Mouse (Mus musculus) kidney, adult 2 months (tissue): ENCODE data around the gene Adora2a. TPM values are rescaled to one million over a fixed set of nuclear protein-coding genes. Genes with fewer than 3 reads are reported as not detected.
"Not testable (repeated sequence)": the region's sequence is repeated elsewhere in the genome, so short reads cannot be mapped to it uniquely, and the experiment has no call there.

Experiments
- DNase-seq: peaks from one replicate; pipeline ENCODE4 v3.0.0; 2021
- H3K27ac ChIP-seq: fragments of 200-500 bp; 2 replicates; pipeline ENCODE4 v1.5.1; 2012; ENCODE audit warnings: low read depth, low read length, control low read depth, inconsistent platforms; ENCODE audit not compliant: insufficient read depth
- H3K27me3 ChIP-seq: fragments of 200-500 bp; replicated peaks from 2 replicates; pipeline ENCODE4 v1.6.1; 2012; ENCODE audit warnings: mild to moderate bottlenecking, moderate library complexity, low read length, inconsistent platforms; ENCODE audit not compliant: control insufficient read depth, insufficient read depth
- H3K36me3 ChIP-seq: fragments of 200-500 bp; 2 replicates; pipeline ENCODE4 v1.6.1; 2012; ENCODE audit warnings: mild to moderate bottlenecking, moderate library complexity, low read length, inconsistent platforms; ENCODE audit not compliant: control insufficient read depth, insufficient read depth
- H3K4me1 ChIP-seq: fragments of 200-500 bp; 2 replicates; pipeline ENCODE4 v1.6.1; 2011; ENCODE audit warnings: low read length; ENCODE audit not compliant: control insufficient read depth, insufficient read depth
- H3K4me3 ChIP-seq: fragments of 200-500 bp; 2 replicates; pipeline ENCODE4 v1.5.1; 2011; ENCODE audit warnings: mild to moderate bottlenecking, low read depth, low read length, control low read depth; ENCODE audit not compliant: insufficient read depth
- CTCF ChIP-seq: fragments of 200-500 bp; conservative IDR thresholded peaks from 2 replicates; pipeline ENCODE4 v1.5.1; 2011; ENCODE audit warnings: low read depth, mild to moderate bottlenecking, control low read depth, low read length, moderate library complexity, mixed read lengths; ENCODE audit not compliant: insufficient read depth, insufficient read length
- POLR2A ChIP-seq: fragments of 200-500 bp; IDR thresholded peaks from one replicate; pipeline ENCODE4 v1.6.1; 2011; ENCODE audit warnings: low read depth, low read length, control low read depth
- WGBS: fragments of 180-500 bp; shearing (Covaris S2); methylation state at CpG from one replicate; pipeline ENCODE4 v1.1.7; 2018; 5-methylcytosine and 5-hydroxymethylcytosine counted together
- polyA plus RNA-seq: library from polyadenylated mRNA; depleted of rRNA; stranded (reverse); fragments of >200 nt; gene quantifications from 2 replicates; pipeline ENCODE4 v1.2.3, GENCODE M21; 2012

Gene Adora2a
- polyA plus RNA-seq, 1 experiment: 13.3 TPM

DNA sequence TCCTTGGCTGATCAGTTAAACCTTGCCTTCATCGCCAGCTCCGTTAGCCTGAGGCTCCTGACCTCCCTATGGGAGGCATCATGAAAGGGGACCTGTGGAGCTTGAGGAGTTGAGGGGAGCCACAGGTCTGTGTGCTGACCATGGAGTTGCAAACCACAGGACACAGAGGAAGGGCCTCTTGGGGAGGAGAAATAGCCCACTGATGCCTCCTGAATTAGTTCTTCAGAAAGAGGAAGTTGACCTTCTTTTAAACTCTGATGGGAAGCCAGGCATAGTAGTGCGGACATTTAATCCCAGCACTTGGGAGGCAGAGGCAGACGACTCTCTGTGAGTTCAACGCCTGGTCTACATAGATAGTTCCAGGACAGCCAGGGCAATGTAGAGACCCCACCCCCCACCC lies 22.2 kb downstream of the Adora2a start:
- H3K4me3 ChIP-seq: no peak overlapping the region
- no peak overlapping the region for H3K27ac ChIP-seq
- H3K36me3 ChIP-seq: no peaks in the 10 kb centered on the region
- 84% methylated on average over 5 of the region's 5 CpGs for whole genome bisulfite sequencing
- TF ChIP-seq CTCF (no peak), POLR2A (no peak)
- DNase-seq: no peak
- no peaks in the 10 kb centered on the region for H3K27me3 ChIP-seq
- H3K4me1 ChIP-seq: peaks cover 18% of the 10 kb centered on the region

DNA sequence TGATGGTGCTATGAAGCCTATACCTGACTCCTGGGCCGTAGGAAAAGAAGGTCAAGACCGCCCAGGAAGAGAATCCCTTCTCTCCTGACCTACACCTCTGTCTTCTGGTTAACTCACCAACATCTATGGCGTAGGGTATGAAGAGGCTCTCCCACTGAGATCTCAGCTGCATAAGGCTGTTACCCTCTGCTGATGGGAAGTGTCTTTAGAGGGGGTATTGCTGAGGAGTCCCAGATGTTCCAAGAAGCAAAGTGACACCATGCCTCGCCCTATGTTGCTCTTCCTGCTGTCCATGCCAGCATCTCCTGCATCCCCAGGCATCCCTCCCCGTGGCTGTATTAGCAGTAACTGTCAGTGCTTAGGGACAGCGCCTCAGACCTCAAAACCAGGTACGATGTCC lies 22.7 kb downstream of the Adora2a start:
- Histone ChIP-seq H3K36me3 (no peaks in the 10 kb centered on the region), H3K27ac (no peak overlapping the region), H3K27me3 (no peaks in the 10 kb centered on the region), H3K4me3 (no peak overlapping the region), H3K4me1 (peaks cover 18% of the 10 kb centered on the region)
- WGBS: 89% methylated on average over 7 of the region's 7 CpGs
- TF ChIP-seq CTCF (no peak), POLR2A (no peak)
- no peak for DNase-seq

DNA sequence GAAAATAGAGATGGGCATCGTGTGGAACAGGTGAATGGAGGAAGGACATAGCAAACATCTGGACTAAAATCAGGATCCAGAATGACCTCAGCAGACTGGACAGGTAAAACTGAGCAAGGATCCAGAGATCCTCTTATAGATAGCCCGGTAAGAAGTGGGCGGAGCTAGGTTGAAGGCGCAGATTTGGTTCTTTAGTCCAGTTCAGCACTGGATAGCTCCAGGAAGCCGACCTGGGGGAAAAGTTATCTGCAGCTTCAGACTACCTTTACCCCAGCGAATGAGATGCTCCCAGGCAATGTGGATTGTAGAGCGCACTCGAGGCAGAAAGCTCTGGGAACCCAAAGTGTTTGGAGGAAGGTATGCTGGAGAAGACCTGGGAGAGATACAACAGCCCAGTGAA lies 25.3 kb downstream of the Adora2a start:
- WGBS: 39% methylated on average over 8 of the region's 8 CpGs
- no peak for DNase-seq

DNA sequence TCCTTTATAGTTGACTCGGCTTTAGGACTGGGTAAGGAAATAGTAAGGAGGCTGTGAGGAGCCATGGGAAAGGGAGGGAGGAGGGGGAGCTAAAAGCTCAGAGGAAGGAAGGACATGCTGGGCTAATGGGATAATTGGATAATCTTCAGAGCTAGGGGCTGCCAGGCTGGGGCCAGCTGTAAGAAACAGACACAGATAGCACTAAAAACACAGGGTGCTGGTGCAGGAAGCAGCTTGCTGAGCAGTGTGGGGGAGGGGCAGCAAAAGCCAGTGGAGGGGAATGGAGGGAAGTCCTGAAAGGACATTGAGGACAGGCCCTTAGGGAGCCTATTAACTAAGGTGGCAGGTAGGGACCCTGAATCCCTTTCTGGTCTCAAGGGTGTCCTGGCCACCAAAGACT lies 27.9 kb downstream of the Adora2a start:
- WGBS: 68% methylated on average over 1 of the region's 1 CpGs
- DNase-seq, H3K27me3 ChIP-seq, H3K27ac ChIP-seq, H3K36me3 ChIP-seq, H3K4me3 ChIP-seq, H3K4me1 ChIP-seq: not testable (repeated sequence)

More for the DNA sequence above, 25.3 kb downstream of the Adora2a start:
- H3K4me1 ChIP-seq: peaks cover 10% of the 10 kb centered on the region
- no peaks in the 10 kb centered on the region for H3K27me3 ChIP-seq
- TF ChIP-seq POLR2A: no peak
- TF ChIP-seq CTCF: no peak
- H3K36me3 ChIP-seq: no peaks in the 10 kb centered on the region
- no peak overlapping the region for H3K27ac ChIP-seq
- no peak overlapping the region for H3K4me3 ChIP-seq

DNA sequence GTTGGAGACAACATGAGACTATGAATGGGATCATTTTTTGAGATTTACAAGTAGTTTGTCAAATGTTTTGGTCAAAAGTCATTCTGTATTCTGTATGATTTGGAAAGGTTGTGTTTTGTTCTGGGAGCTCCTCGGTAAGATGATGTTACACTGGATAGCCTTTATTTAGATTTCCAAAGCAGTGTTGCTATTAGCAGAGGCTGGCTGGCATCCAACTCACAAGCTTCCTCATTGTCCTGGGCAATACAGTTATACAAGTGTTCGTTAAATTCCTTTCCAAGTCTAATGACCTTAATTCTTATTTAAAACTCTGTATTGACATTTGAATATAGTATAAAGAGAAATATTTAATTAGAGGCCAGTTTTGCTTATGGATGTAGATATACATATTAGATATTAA lies 28.6 kb downstream of the Adora2a start:
- 43% methylated on average over 2 of the region's 2 CpGs for WGBS
- Histone ChIP-seq H3K4me3 (no peak overlapping the region), H3K27me3 (no peaks in the 10 kb centered on the region), H3K36me3 (no peaks in the 10 kb centered on the region), H3K27ac (no peak overlapping the region), H3K4me1 (no peaks in the 10 kb centered on the region)
- no peak for TF ChIP-seq POLR2A
- no peak for TF ChIP-seq CTCF
- no peak for DNase-seq

DNA sequence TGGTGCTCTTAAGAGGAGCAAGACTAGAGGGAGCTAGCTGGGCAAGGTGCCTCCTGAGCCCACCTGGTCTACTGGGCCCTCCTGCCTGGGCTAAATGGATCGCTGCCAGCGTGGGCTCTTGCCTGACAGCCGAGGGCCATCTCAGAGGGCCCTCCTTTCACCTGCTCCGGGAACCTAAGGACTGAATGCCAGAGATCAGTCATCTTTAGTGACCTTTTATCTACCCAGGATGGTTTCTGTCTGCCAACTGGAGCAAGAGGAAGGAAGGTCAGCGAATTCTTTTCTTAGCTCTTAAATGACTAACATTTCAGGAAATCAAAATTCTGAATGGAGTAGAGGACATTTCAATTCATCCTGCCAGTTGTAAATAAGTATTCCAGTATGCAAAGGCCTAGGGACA lies 33.9 kb downstream of the Adora2a start:
- Histone ChIP-seq H3K27ac (no peak overlapping the region), H3K27me3 (no peaks in the 10 kb centered on the region), H3K4me1 (no peaks in the 10 kb centered on the region), H3K36me3 (no peaks in the 10 kb centered on the region), H3K4me3 (no peak overlapping the region)
- peak; percentile 28 for DNase-seq
- TF ChIP-seq CTCF (no peak), POLR2A (no peak)
- 65% methylated on average over 5 of the region's 5 CpGs for WGBS

DNA sequence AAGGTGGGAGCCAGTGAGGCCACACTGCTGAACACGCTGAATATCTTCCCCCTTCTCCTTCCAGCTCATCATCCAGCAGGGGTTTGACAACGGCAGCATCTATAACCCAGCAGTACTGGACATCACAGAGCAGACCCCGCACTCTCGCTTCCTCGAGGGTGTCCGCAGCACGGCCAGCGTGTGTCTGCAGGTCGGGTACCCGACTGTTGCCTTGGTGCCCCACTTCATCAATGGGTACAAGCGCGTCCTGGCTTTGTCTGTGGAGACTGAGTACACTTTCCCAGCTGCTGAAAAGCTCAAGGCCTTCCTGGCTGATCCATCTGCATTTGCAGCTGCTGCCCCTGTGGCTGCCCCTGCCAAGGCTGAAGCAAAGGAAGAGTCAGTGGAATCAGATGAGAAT lies 35.9 kb downstream of the Adora2a start:
- no peak overlapping the region for H3K4me3 ChIP-seq
- no peaks in the 10 kb centered on the region for H3K4me1 ChIP-seq
- H3K36me3 ChIP-seq: no peaks in the 10 kb centered on the region
- H3K27ac ChIP-seq: no peak overlapping the region
- 97% methylated on average over 12 of the region's 12 CpGs for WGBS
- TF ChIP-seq POLR2A: no peak
- no peak for TF ChIP-seq CTCF
- DNase-seq: no peak
- no peaks in the 10 kb centered on the region for H3K27me3 ChIP-seq

DNA sequence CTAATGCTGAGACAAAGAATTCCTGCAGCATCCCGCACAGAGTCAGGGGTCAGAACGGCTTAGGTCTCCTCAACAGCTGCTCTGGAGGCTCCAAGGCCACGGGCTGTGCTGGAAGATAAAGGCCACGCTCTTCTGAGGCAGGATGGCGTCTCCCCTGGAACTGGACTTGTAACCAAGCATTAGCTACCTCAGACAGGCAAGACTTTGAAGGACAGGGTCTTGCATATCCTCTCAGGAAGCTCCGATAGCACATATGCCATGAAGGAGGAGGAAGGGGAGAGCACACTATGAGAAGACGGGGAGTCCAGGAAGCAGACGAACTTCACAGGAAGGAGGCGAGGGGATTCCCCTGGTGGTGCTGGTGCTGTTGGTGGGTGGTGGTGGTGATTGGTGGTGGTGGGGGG lies 37.2 kb downstream of the Adora2a start:
- not testable (repeated sequence) for H3K27ac ChIP-seq, DNase-seq, H3K4me1 ChIP-seq, H3K36me3 ChIP-seq, H3K4me3 ChIP-seq, H3K27me3 ChIP-seq
- WGBS: 62% methylated on average over 9 of the region's 9 CpGs
